22 mouse cellular contexts compared by ENCODE assay signal in genomic region chr2:148255662-148256061, GRCm38 (mm10).
"Had no signal": no experiment of that assay in that cellular context is flagged by ENCODE, and none has a peak within 500 bp of the region (broad histone marks: within the 10 kb centered on the region; RNA-seq: fewer than 3 reads in every experiment).

No protein-coding gene starts in this region.

- H3K4me3 ChIP-seq: heart, adult 2 months; heart, embryonic 13.5 days; heart, embryonic 15.5 days; hindbrain, embryonic 13.5 days; hindbrain, embryonic 15.5 days; kidney, embryonic 15.5 days; limb, embryonic 13.5 days; limb, embryonic 15.5 days; liver, embryonic 12.5 days had no signal

- DNase-seq: gastrocnemius, postnatal 14 days; gastrocnemius, postnatal 36 days; heart, adult 11 months; heart, adult 2 months; heart, postnatal 14 days; heart, postnatal 36 days; kidney, adult 11 months; kidney, adult 2 months; kidney, adult 9 months; kidney, postnatal 14 days; kidney, postnatal 36 days; layer of hippocampus, adult 9-11 months; layer of hippocampus, postnatal 36 days; left cerebral cortex, postnatal 4 days had no signal

- H3K4me1 ChIP-seq: heart, embryonic 13.5 days; heart, embryonic 15.5 days; hindbrain, embryonic 13.5 days; hindbrain, embryonic 15.5 days; kidney, embryonic 15.5 days; limb, embryonic 13.5 days; limb, embryonic 15.5 days; liver, embryonic 12.5 days had no signal
